Mouse (Mus musculus): ENCODE results near the gene Snd1. TPM values are rescaled to one million over a fixed set of nuclear protein-coding genes. Genes with fewer than 3 reads are reported as not detected.
A peak's percentile ranks its signal among the peaks of the same experiment; 100 is the strongest.

Gene Snd1
- polyA plus RNA-seq, 2 experiments = 104 to 120 TPM

DNA sequence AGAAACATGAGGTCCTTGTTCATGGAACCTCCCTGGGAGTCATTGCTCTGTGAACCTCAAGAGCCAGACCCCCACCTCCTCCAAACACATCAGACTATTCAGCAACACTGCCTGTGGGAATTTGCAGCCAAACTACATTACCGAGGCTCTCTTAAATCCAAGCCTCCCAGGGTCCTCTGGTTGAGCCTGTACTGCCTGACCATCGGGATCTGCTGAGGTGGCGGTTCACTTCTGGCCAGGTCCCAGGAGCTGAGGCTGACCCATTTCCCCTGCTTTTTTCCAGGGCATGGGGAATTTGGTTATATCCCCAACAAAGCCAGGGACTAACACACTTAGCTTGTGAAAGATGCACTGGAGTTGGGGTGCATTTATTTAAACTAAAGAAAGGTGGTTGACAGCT lies 352.6 kb downstream of the Snd1 start:
- Histone ChIP-seq H3K36me3 (ENCODE audit: control insufficient read depth, insufficient read depth, low read length) (no peaks in the 10 kb centered on the region), H3K4me3 (replicated peaks; ENCODE audit: low read length) (no peak overlapping the region), H3K4me1 (ENCODE audit: control insufficient read depth, insufficient read depth, low read length) (peaks cover 7% of the 10 kb centered on the region; the same call in 1 of the 2 replicates), H3K27me3 (ENCODE audit: control insufficient read depth, insufficient read depth, low read length) (peaks cover 29% of the 10 kb centered on the region), H3K9me3 (ENCODE audit: control insufficient read depth, low read length) (no peaks in the 10 kb centered on the region), H3K9ac (ENCODE audit: low read depth, low read length, severe bottlenecking) (no peak overlapping the region), H3K4me2 (replicated peaks; ENCODE audit: low read depth, low read length, severe bottlenecking) (no peak overlapping the region), H3K27ac (replicated peaks; ENCODE audit: low read depth, low read length) (no peak overlapping the region)
- ATAC-seq (ENCODE audit: low FRiP score, low read depth) (no peak), DNase-seq (ENCODE audit: low spot score) (no peak)
- WGBS = 32% methylated on average over 3 of the region's 3 CpGs
- TF ChIP-seq POLR2A (IDR thresholded peaks at IDR 0.05; ENCODE audit: borderline replicate concordance, extremely low read depth, insufficient read depth, insufficient read length) = no peak

DNA sequence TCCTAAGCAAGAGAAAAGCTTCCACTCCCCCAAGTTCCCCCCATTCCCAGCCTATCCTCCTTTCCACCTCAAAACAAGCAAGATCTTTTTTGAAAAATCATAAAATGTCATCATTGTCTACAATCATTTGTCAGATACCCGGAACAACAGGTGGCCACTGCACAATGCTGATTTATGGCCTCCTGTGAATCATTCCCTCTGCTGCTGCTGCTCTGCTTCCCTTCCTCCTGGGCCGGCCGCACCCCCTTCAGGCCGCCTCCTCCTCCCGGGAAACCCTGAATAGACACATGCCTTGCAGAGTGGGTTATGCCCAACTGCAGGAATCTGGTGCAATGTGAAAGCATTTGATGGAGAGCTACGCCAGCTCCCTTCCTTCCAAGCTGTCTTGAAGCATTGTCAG lies 353.7 kb downstream of the Snd1 start:
- H3K4me3 ChIP-seq (replicated peaks; ENCODE audit: low read length) = no peak overlapping the region
- peaks cover 7% of the 10 kb centered on the region; the same call in 1 of the 2 replicates for H3K4me1 ChIP-seq (ENCODE audit: control insufficient read depth, insufficient read depth, low read length)
- DNase-seq (ENCODE audit: low spot score) = no peak
- ATAC-seq (ENCODE audit: low FRiP score, low read depth) = no peak
- H3K9ac ChIP-seq (ENCODE audit: low read depth, low read length, severe bottlenecking) = no peak overlapping the region
- 37% methylated on average over 6 of the region's 6 CpGs for WGBS
- H3K27me3 ChIP-seq (ENCODE audit: control insufficient read depth, insufficient read depth, low read length) = peaks cover 29% of the 10 kb centered on the region
- H3K27ac ChIP-seq (replicated peaks; ENCODE audit: low read depth, low read length) = no peak overlapping the region
- H3K9me3 ChIP-seq (ENCODE audit: control insufficient read depth, low read length) = no peaks in the 10 kb centered on the region
- no peak overlapping the region for H3K4me2 ChIP-seq (replicated peaks; ENCODE audit: low read depth, low read length, severe bottlenecking)
- no peaks in the 10 kb centered on the region for H3K36me3 ChIP-seq (ENCODE audit: control insufficient read depth, insufficient read depth, low read length)
- no peak for TF ChIP-seq POLR2A (IDR thresholded peaks at IDR 0.05; ENCODE audit: borderline replicate concordance, extremely low read depth, insufficient read depth, insufficient read length)

DNA sequence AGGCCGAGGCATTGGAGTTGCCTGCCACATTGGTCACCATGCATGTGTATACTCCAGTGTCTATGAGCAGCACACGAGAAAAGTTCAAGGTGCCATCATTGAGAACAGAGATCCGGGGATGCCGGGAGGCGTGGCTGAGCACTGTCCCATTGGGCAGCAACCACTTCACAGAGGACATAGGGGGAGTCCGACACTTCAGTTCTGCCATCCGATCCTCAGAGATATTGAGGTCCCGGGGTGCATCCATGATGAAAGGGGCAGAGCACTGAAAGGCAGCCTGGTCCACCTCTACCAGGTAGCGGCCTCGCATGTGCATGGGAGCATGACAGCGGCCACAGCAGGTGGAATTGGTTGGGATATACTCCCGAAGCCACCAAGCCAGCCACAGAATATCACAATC lies 355.4 kb downstream of the Snd1 start:
- H3K27me3 ChIP-seq (ENCODE audit: control insufficient read depth, insufficient read depth, low read length) = peaks cover 29% of the 10 kb centered on the region
- DNase-seq (ENCODE audit: low spot score) = no peak
- no peak overlapping the region for H3K4me2 ChIP-seq (replicated peaks; ENCODE audit: low read depth, low read length, severe bottlenecking)
- ATAC-seq (ENCODE audit: low FRiP score, low read depth) = no peak
- no peaks in the 10 kb centered on the region for H3K36me3 ChIP-seq (ENCODE audit: control insufficient read depth, insufficient read depth, low read length)
- H3K4me1 ChIP-seq (ENCODE audit: control insufficient read depth, insufficient read depth, low read length) = peaks cover 7% of the 10 kb centered on the region; the same call in 1 of the 2 replicates
- WGBS = 91% methylated on average over 12 of the region's 12 CpGs
- no peak for TF ChIP-seq POLR2A (IDR thresholded peaks at IDR 0.05; ENCODE audit: borderline replicate concordance, extremely low read depth, insufficient read depth, insufficient read length)
- no peak overlapping the region for H3K27ac ChIP-seq (replicated peaks; ENCODE audit: low read depth, low read length)
- no peaks in the 10 kb centered on the region for H3K9me3 ChIP-seq (ENCODE audit: control insufficient read depth, low read length)
- no peak overlapping the region for H3K4me3 ChIP-seq (replicated peaks; ENCODE audit: low read length)
- no peak overlapping the region for H3K9ac ChIP-seq (ENCODE audit: low read depth, low read length, severe bottlenecking)

DNA sequence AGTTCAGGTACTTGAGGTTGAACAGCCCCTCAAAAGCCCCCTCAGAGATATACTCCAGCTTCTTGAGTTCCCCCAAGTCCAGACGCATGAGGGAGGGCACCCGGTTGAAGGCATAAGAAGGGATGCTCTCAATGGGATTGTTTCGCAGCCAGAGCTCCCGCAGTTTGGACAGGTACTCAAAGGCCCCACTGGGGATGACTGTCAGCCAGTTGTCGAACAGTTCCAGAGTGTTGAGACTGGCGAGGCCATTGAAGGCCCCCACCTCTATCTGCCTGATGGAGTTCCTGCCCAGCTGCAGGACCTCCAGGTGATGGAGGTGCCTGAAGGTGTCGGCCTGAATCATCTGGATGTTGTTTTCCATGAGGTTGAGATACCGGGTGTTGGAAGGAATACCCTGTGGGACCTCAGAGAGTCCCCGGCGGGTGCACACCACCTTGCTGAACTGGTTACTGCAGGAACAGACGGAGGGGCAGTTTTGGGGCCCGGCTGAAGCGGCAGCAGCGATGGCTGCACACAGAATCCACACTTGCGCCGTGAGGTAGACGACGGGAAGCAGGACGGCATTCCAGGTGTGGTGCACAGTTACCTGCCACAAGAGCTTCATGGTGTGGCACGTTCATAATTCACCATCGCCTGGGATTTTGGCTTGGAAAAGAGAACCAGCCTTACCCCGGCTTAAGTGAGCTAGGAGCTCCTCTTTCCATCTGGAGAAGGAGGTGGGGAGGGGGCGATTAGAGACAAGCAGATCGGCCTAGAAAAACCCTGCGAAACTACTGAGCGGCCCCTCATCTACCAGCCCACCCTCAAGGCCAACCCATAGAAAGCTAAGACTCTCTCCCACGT lies 356.3 kb downstream of the Snd1 start, which contains the start of gene Lrrc4:
TSS of gene Lrrc4 (minus strand) at position 737 of the 843 bp plus-strand sequence.
- TF ChIP-seq POLR2A (IDR thresholded peaks at IDR 0.05; ENCODE audit: borderline replicate concordance, extremely low read depth, insufficient read depth, insufficient read length) = no peak
- Histone ChIP-seq H3K27ac (replicated peaks; ENCODE audit: low read depth, low read length) (no peak within 1 kb of the TSS), H3K36me3 (ENCODE audit: control insufficient read depth, insufficient read depth, low read length) (no peaks in the 10 kb centered on the region), H3K9me3 (ENCODE audit: control insufficient read depth, low read length) (no peaks in the 10 kb centered on the region), H3K4me3 (replicated peaks; ENCODE audit: low read length) (peak within 1 kb of the TSS; percentile 59), H3K4me2 (replicated peaks; ENCODE audit: low read depth, low read length, severe bottlenecking) (peak within 1 kb of the TSS; percentile 100), H3K4me1 (ENCODE audit: control insufficient read depth, insufficient read depth, low read length) (peaks cover 7% of the 10 kb centered on the region; the same call in 1 of the 2 replicates), H3K27me3 (ENCODE audit: control insufficient read depth, insufficient read depth, low read length) (peaks cover 29% of the 10 kb centered on the region), H3K9ac (ENCODE audit: low read depth, low read length, severe bottlenecking) (peak within 1 kb of the TSS; percentile 60)
- 27% methylated on average over 27 of the region's 27 CpGs for WGBS
- DNase-seq (ENCODE audit: low spot score) (no peak), ATAC-seq (ENCODE audit: low FRiP score, low read depth) (no peak)

DNA sequence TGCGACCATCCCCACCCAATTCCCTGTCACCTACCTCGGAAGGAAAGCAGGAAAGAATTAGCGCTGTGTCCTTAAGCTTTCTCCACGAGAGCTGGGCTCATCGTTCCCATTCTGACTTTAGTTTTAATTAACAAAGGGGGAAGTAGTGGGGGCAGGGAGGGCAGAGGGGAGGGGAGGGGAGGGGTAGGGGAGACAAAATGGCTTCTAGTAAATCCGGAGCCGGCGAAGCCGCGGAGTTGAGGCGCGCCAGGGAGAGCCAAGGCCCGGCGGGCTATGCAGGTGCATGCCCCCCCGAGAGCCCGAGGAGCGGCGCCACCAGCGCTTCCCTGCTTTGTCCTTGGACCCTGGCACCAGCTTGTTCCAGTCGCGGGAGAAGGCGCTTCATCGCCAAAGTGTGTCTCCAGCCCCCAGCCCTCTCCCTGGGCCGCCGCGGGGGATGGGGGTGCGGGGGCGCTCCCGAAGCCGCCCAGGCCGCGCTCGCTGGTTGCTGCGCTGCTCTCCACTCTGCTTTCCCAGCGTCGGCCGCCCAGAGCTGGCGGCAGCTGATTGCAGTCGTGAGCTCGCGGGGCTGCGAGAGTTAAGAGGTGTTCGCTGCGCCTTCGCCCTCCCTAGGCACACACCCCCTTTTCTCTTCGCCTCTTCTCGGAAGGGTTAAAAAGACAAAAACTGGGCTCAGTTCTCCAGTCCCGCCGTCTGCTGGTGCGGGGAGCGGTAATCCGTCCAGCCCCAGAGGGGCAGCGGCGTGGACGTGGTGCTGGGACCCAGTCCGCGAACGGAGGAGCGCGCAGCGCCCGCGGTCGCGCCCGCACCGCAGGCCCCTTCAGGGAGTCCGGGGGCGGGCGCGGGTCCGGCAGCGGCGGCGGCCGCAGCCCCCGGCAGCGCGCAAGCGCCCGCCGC lies 357.2 kb downstream of the Snd1 start:
- TF ChIP-seq POLR2A (IDR thresholded peaks at IDR 0.05; ENCODE audit: borderline replicate concordance, extremely low read depth, insufficient read depth, insufficient read length) = no peak
- ATAC-seq (ENCODE audit: low FRiP score, low read depth) (peak; percentile 64), DNase-seq (ENCODE audit: low spot score) (peak; percentile 36)
- Histone ChIP-seq H3K4me2 (replicated peaks; ENCODE audit: low read depth, low read length, severe bottlenecking) (peak overlapping the region; percentile 100), H3K4me3 (replicated peaks; ENCODE audit: low read length) (peak overlapping the region; percentile 59), H3K9me3 (ENCODE audit: control insufficient read depth, low read length) (no peaks in the 10 kb centered on the region), H3K4me1 (ENCODE audit: control insufficient read depth, insufficient read depth, low read length) (peaks cover 7% of the 10 kb centered on the region; the same call in 1 of the 2 replicates), H3K27me3 (ENCODE audit: control insufficient read depth, insufficient read depth, low read length) (peaks cover 29% of the 10 kb centered on the region), H3K9ac (ENCODE audit: low read depth, low read length, severe bottlenecking) (peak overlapping the region; percentile 60), H3K36me3 (ENCODE audit: control insufficient read depth, insufficient read depth, low read length) (no peaks in the 10 kb centered on the region), H3K27ac (replicated peaks; ENCODE audit: low read depth, low read length) (no peak overlapping the region)
- under 1% methylated on average over 41 of the region's 82 CpGs for WGBS
